Mouse (Mus musculus) ES-Bruce4 (cell line): Measurements from ENCODE around the gene BC016579. TPM values are rescaled to one million over a fixed set of nuclear protein-coding genes. Genes with fewer than 3 reads are reported as not detected.

Experiments
- H3K27ac ChIP-seq: 2 replicates; pipeline ENCODE4 v1.5.1; 2012; ENCODE audit warnings: low read length, inconsistent platforms; ENCODE audit not compliant: insufficient read depth
- H3K27me3 ChIP-seq: 2 replicates; pipeline ENCODE4 v1.6.1; 2012; ENCODE audit warnings: mild to moderate bottlenecking, low read length, inconsistent platforms; ENCODE audit not compliant: control insufficient read depth, poor library complexity, insufficient read depth, severe bottlenecking
- H3K36me3 ChIP-seq: 2 replicates; pipeline ENCODE4 v1.6.1; 2012; ENCODE audit warnings: inconsistent platforms, mild to moderate bottlenecking, low read length, moderate library complexity; ENCODE audit not compliant: control insufficient read depth, poor library complexity, insufficient read depth, severe bottlenecking
- H3K4me1 ChIP-seq: one replicate; pipeline ENCODE4 v1.8.1; 2011; ENCODE audit warnings: low read length; ENCODE audit not compliant: control insufficient read depth, insufficient read depth
- H3K4me3 ChIP-seq: 2 replicates; pipeline ENCODE4 v1.5.1; 2011; ENCODE audit warnings: low read depth, mild to moderate bottlenecking, low read length
- H3K9ac ChIP-seq: 2 replicates; pipeline ENCODE4 v1.6.1; 2012; ENCODE audit warnings: low read depth, mild to moderate bottlenecking, inconsistent platforms; ENCODE audit not compliant: poor library complexity, severe bottlenecking
- H3K9me3 ChIP-seq: replicated peaks from 2 replicates; pipeline ENCODE4 v1.6.1; 2012; ENCODE audit warnings: mild to moderate bottlenecking, low read length, inconsistent platforms; ENCODE audit not compliant: control insufficient read depth, poor library complexity, insufficient read depth, severe bottlenecking
- CTCF ChIP-seq: IDR thresholded peaks from one replicate; pipeline ENCODE4 v1.8.1; 2011; ENCODE audit warnings: low read depth, low read length
- EP300 ChIP-seq: IDR thresholded peaks from 2 replicates; pipeline ENCODE4 v1.6.1; 2011; ENCODE audit warnings: low read depth, low read length; ENCODE audit not compliant: insufficient read depth
- POLR2A ChIP-seq: IDR thresholded peaks from one replicate; pipeline ENCODE4 v1.8.1; 2011; ENCODE audit warnings: low read length; ENCODE audit not compliant: insufficient read depth
- polyA plus RNA-seq: library from polyadenylated mRNA; stranded (reverse); fragments of >200 nt; gene quantifications from 2 replicates; pipeline ENCODE4 v1.2.4, GENCODE M21; 2011; ENCODE audit warnings: low read depth; ENCODE audit not compliant: missing spikeins, insufficient read depth, insufficient read length

The BC016579 gene
- polyA plus RNA-seq, 1 experiment: not detected

DNA sequence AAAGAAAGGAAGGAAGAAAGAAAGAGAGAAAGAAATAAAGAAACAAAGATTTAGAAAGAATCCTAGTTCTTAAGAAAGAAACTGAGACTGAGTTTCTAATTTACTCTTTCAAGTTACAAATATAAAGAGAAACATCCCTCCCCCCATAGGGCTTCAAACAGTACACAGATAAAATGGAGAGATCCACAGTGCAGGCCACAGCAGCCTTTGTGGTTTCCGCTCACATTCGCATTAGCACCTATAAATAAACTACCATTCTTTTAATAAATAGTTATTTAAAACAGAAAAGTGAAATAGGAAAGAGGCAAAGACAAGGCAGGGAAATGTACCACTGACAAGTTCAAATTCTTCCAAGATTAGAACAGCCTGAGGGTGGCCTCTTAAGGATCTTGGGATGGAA, 29.1 kb downstream of the BC016579 start:
- no peak overlapping the region for H3K9ac ChIP-seq
- no peak overlapping the region for H3K27ac ChIP-seq
- no peak overlapping the region for H3K4me3 ChIP-seq
- H3K4me1 ChIP-seq: no peaks in the 10 kb centered on the region
- TF ChIP-seq POLR2A (no peak), CTCF (no peak), EP300 (no peak)
- H3K9me3 ChIP-seq: no peaks in the 10 kb centered on the region
- H3K27me3 ChIP-seq: no peaks in the 10 kb centered on the region
- no peaks in the 10 kb centered on the region for H3K36me3 ChIP-seq

DNA sequence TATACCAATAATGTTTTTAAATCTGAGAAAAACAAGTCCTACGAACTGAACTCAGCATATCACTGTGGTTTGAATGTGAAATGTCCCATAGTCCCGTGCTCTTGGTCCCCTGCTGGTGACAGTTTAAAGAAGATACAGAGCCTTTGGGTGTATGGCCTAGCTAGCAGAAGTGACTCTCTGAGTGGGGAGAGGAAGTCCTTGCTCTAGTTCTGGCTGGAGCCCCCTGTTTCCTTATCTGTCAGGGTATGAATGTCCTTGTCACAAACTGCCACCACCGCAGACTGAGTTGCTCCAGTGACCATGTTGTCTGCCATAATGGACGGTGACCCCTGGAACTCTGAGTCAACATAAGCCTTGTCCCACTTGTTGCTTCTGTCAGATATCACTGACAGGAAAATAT, 30.6 kb downstream of the BC016579 start:
- H3K36me3 ChIP-seq: no peaks in the 10 kb centered on the region
- no peaks in the 10 kb centered on the region for H3K9me3 ChIP-seq
- H3K27me3 ChIP-seq: no peaks in the 10 kb centered on the region
- no peak overlapping the region for H3K4me3 ChIP-seq
- H3K4me1 ChIP-seq: no peaks in the 10 kb centered on the region
- no peak overlapping the region for H3K27ac ChIP-seq
- no peak for TF ChIP-seq EP300
- TF ChIP-seq CTCF: no peak
- no peak overlapping the region for H3K9ac ChIP-seq

DNA sequence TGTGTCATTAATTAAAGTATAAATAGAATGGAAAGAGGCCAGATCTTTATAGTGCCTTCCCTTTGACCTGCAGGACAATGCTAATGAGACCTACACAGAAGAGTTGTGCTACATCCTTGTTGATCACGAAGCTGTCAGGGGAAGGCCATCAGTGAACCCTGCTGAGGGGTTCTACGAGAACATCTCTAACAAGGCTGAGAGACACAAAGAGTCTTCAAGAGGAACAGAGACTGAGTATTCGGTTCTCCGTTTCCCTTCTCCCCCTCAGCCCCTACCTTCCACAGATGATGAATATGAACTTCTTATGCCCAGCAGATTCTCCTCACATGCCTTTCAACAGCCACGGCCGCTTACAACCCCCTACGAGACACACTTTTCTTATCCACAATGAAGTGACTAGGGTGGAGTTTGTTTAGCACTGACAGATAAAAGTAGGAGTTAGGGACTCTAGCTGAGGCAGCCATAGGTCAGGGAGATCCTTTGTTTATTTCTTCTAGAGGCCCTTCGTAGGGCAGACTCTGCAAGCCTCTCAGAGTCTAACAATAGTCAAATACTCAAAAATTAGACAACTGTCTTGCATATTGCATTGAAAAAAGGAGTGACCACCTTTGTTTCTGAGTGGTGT, 34.0 kb downstream of the BC016579 start:
- H3K36me3 ChIP-seq: no peaks in the 10 kb centered on the region
- no peak for TF ChIP-seq EP300
- no peak for TF ChIP-seq CTCF
- no peak for TF ChIP-seq POLR2A
- no peaks in the 10 kb centered on the region for H3K9me3 ChIP-seq
- H3K27me3 ChIP-seq: peaks cover 3% of the 10 kb centered on the region; the same call in 1 of the 2 replicates
- no peak overlapping the region for H3K9ac ChIP-seq
- H3K4me3 ChIP-seq: no peak overlapping the region
- H3K27ac ChIP-seq: no peak overlapping the region
- no peaks in the 10 kb centered on the region for H3K4me1 ChIP-seq

DNA sequence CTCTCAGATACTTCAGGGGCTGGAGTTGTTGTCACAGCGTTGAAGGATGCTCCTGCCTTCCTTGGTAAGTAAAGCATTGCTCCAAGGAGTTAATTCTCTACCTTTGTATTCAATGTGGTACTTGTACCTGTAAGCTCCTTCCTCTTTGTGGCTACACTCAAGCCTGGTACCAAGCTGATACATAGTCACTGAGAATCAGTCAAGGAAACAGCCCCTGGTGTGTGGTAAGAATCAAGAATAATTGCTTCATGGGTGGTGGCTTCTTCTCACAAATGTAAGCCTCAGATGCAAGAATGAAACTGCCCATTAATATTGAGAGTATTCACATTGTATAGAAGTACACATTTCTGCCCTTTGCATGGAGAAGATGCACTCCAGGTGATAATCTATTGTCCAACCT, 37.9 kb downstream of the BC016579 start:
- peaks cover 3% of the 10 kb centered on the region; the same call in 1 of the 2 replicates for H3K27me3 ChIP-seq

DNA sequence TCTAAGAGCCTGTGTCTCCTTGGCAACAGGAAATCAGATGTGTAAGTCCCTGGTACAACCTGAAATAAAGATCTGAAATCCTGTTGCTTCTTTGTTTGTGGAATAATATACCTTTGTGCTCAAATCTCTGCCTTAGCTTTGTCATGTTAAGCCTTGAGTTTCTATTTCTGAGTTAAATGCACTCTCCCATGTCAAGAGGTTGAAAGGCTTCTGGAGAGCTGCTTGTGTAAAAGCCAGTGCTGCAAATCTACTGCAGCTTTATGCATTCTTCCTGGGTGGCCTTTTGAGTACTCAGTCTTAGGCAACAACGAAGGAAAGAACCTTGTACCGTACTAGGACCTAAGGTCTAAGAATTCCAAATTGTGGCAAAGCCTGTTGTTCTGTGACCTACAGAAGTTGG, 40.6 kb downstream of the BC016579 start:
- no peaks in the 10 kb centered on the region for H3K4me1 ChIP-seq
- TF ChIP-seq EP300 (no peak), POLR2A (no peak)

More for the DNA sequence above, 37.9 kb downstream of the BC016579 start:
- H3K9me3 ChIP-seq: no peaks in the 10 kb centered on the region
- H3K36me3 ChIP-seq: no peaks in the 10 kb centered on the region
- no peak for TF ChIP-seq CTCF
- no peak for TF ChIP-seq EP300
- no peak for TF ChIP-seq POLR2A
- no peak overlapping the region for H3K9ac ChIP-seq
- H3K27ac ChIP-seq: no peak overlapping the region
- no peak overlapping the region for H3K4me3 ChIP-seq
- no peaks in the 10 kb centered on the region for H3K4me1 ChIP-seq

DNA sequence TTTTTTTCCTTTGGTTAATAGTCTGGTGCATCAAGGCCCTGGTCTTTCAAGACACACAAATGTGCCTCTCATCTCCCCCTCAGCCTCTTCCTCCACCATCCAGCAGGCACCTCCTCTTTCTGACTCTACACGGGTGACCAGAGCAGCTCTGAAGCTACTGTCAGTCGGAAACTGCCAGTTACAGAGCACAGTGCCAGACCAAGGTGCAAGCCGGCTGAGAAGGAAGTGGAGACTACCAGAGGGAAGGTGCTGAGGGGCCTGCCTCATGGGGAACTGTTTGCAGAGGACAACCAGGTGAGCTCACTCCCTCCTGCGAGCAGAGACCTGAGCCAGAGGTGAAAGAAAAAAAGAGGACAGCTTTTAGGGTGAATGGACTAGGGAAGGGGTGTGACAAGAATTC, 43.6 kb downstream of the BC016579 start, which contains the start of gene Gcsam:
Gcsam (plus strand) TSS at position 114 of the 400 bp plus-strand sequence.
- no peaks in the 10 kb centered on the region for H3K9me3 ChIP-seq
- no peak within 1 kb of the TSS for H3K9ac ChIP-seq
- H3K4me3 ChIP-seq: no peak within 1 kb of the TSS
- H3K4me1 ChIP-seq: no peaks in the 10 kb centered on the region
- no peak within 1 kb of the TSS for H3K27ac ChIP-seq
- H3K27me3 ChIP-seq: no peaks in the 10 kb centered on the region
- H3K36me3 ChIP-seq: no peaks in the 10 kb centered on the region
- TF ChIP-seq CTCF (no peak), EP300 (no peak), POLR2A (no peak)

More for the DNA sequence above, 40.6 kb downstream of the BC016579 start:
- H3K36me3 ChIP-seq: no peaks in the 10 kb centered on the region
- H3K4me3 ChIP-seq: no peak overlapping the region
- H3K27me3 ChIP-seq: peaks cover 3% of the 10 kb centered on the region; the same call in 1 of the 2 replicates
- no peak overlapping the region for H3K9ac ChIP-seq
- no peaks in the 10 kb centered on the region for H3K9me3 ChIP-seq
- no peak overlapping the region for H3K27ac ChIP-seq
